Mouse (Mus musculus) kidney, adult 11 months (tissue): ENCODE data around the gene 1700123K08Rik.
"Not testable (repeated sequence)": the region's sequence is repeated elsewhere in the genome, so short reads cannot be mapped to it uniquely, and the experiment has no call there.

ENCODE experiments used
- DNase-seq: peaks from one replicate; pipeline ENCODE4 v3.0.0; 2022

Gene 1700123K08Rik

GRCm38 (mm10) chr5:138564612-138565011 is at the start of gene 1700123K08Rik:
TSS of gene 1700123K08Rik (minus strand) at chr5:138564712.
- not testable (repeated sequence) for DNase-seq

GRCm38 (mm10) chr5:138587396-138587795 is 22.9 kb upstream of the 1700123K08Rik start:
- DNase-seq = no peak

GRCm38 (mm10) chr5:138571623-138572022 is 7.1 kb upstream of the 1700123K08Rik start:
- no peak for DNase-seq

- DNase-seq = no peak
These were observed 11.8 kb downstream of the 1700123K08Rik start for GRCm38 (mm10) chr5:138552718-138553117.

GRCm38 (mm10) chr5:138532491-138532890 is 32.0 kb downstream of the 1700123K08Rik start:
- no peak for DNase-seq
